Mouse (Mus musculus): ENCODE data around the gene Daam2. TPM values are rescaled to one million over a fixed set of nuclear protein-coding genes. Genes with fewer than 3 reads are reported as not detected.

Gene Daam2
- polyA plus RNA-seq, 1 experiment from 2014 or later = 6.6 TPM

- Histone ChIP-seq H3K9me3 (ENCODE audit: low read length) (no peaks in the 10 kb centered on the region), H3K27ac (ENCODE audit: low read length) (no peak overlapping the region), H3K36me3 (ENCODE audit: insufficient read depth, low read length) (no peaks in the 10 kb centered on the region), H3K4me3 (ENCODE audit: low read depth, low read length) (0 out of 2 replicates have a peak overlapping the region, but pooled peaks have one; percentile 67), H3K4me1 (ENCODE audit: insufficient read depth, low read depth, low read length) (peaks cover 16% of the 10 kb centered on the region; the same call in 1 of the 2 replicates), H3K27me3 (replicated peaks; ENCODE audit: insufficient read depth, low read length) (no peaks in the 10 kb centered on the region), H3K9ac (replicated peaks; ENCODE audit: low read depth) (no peak overlapping the region), H3K4me2 (replicated peaks; ENCODE audit: low read depth, low read length) (0 out of 2 replicates have a peak overlapping the region, but pooled peaks have one; percentile 17)
- ATAC-seq (no peak), DNase-seq (ENCODE audit: low spot score) (no peak)
- TF ChIP-seq EP300 (IDR thresholded peaks at IDR 0.05) (no peak), CTCF (IDR thresholded peaks at IDR 0.05) (peak; percentile 43)
- WGBS = 23% methylated on average over 9 of the region's 9 CpGs
Observed at GRCm38 (mm10) chr17:49427631-49428238, 136.4 kb downstream of the Daam2 start.

GRCm38 (mm10) chr17:49423872-49424271, 140.3 kb downstream of the Daam2 start:
- WGBS = 84% methylated on average over 3 of the region's 3 CpGs
- no peaks in the 10 kb centered on the region for H3K36me3 ChIP-seq (ENCODE audit: insufficient read depth, low read length)
- TF ChIP-seq EP300 (IDR thresholded peaks at IDR 0.05) = no peak
- TF ChIP-seq CTCF (IDR thresholded peaks at IDR 0.05) = no peak

GRCm38 (mm10) chr17:49423067-49423325, 141.1 kb downstream of the Daam2 start:
- no peak overlapping the region for H3K9ac ChIP-seq (replicated peaks; ENCODE audit: low read depth)
- H3K4me2 ChIP-seq (replicated peaks; ENCODE audit: low read depth, low read length) = no peak overlapping the region
- H3K4me1 ChIP-seq (ENCODE audit: insufficient read depth, low read depth, low read length) = no peaks in the 10 kb centered on the region
- no peak overlapping the region for H3K27ac ChIP-seq (ENCODE audit: low read length)
- WGBS = 68% methylated on average over 2 of the region's 2 CpGs
- DNase-seq (ENCODE audit: low spot score) (no peak), ATAC-seq (no peak)
- no peaks in the 10 kb centered on the region for H3K36me3 ChIP-seq (ENCODE audit: insufficient read depth, low read length)
- no peaks in the 10 kb centered on the region for H3K9me3 ChIP-seq (ENCODE audit: low read length)
- H3K27me3 ChIP-seq (replicated peaks; ENCODE audit: insufficient read depth, low read length) = no peaks in the 10 kb centered on the region
- TF ChIP-seq CTCF (IDR thresholded peaks at IDR 0.05) (no peak), EP300 (IDR thresholded peaks at IDR 0.05) (no peak)
- H3K4me3 ChIP-seq (ENCODE audit: low read depth, low read length) = no peak overlapping the region

More at GRCm38 (mm10) chr17:49423872-49424271, 140.3 kb downstream of the Daam2 start:
- H3K27me3 ChIP-seq (replicated peaks; ENCODE audit: insufficient read depth, low read length) = no peaks in the 10 kb centered on the region
- H3K4me1 ChIP-seq (ENCODE audit: insufficient read depth, low read depth, low read length) = no peaks in the 10 kb centered on the region
- H3K9me3 ChIP-seq (ENCODE audit: low read length) = no peaks in the 10 kb centered on the region
- DNase-seq (ENCODE audit: low spot score) (no peak), ATAC-seq (no peak)
- no peak overlapping the region for H3K27ac ChIP-seq (ENCODE audit: low read length)
- H3K9ac ChIP-seq (replicated peaks; ENCODE audit: low read depth) = no peak overlapping the region
- no peak overlapping the region for H3K4me2 ChIP-seq (replicated peaks; ENCODE audit: low read depth, low read length)
- no peak overlapping the region for H3K4me3 ChIP-seq (ENCODE audit: low read depth, low read length)

- Histone ChIP-seq H3K36me3 (ENCODE audit: insufficient read depth, low read length) (no peaks in the 10 kb centered on the region), H3K4me2 (replicated peaks; ENCODE audit: low read depth, low read length) (no peak overlapping the region), H3K4me3 (ENCODE audit: low read depth, low read length) (no peak overlapping the region), H3K27me3 (replicated peaks; ENCODE audit: insufficient read depth, low read length) (no peaks in the 10 kb centered on the region), H3K9ac (replicated peaks; ENCODE audit: low read depth) (no peak overlapping the region), H3K4me1 (ENCODE audit: insufficient read depth, low read depth, low read length) (no peaks in the 10 kb centered on the region), H3K27ac (ENCODE audit: low read length) (no peak overlapping the region), H3K9me3 (ENCODE audit: low read length) (no peaks in the 10 kb centered on the region)
- TF ChIP-seq EP300 (IDR thresholded peaks at IDR 0.05) (no peak), CTCF (IDR thresholded peaks at IDR 0.05) (no peak)
- DNase-seq (ENCODE audit: low spot score) = no peak
- WGBS = 61% methylated on average over 3 of the region's 3 CpGs
- ATAC-seq = no peak
Observed at GRCm38 (mm10) chr17:49422286-49423066, 141.7 kb downstream of the Daam2 start.

GRCm38 (mm10) chr17:49419813-49420212, 144.3 kb downstream of the Daam2 start:
- WGBS = 46% methylated on average over 6 of the region's 6 CpGs
- TF ChIP-seq CTCF (IDR thresholded peaks at IDR 0.05) (no peak), EP300 (IDR thresholded peaks at IDR 0.05) (no peak)
- Histone ChIP-seq H3K27ac (ENCODE audit: low read length) (no peak overlapping the region), H3K36me3 (ENCODE audit: insufficient read depth, low read length) (no peaks in the 10 kb centered on the region), H3K4me1 (ENCODE audit: insufficient read depth, low read depth, low read length) (no peaks in the 10 kb centered on the region), H3K9me3 (ENCODE audit: low read length) (no peaks in the 10 kb centered on the region), H3K4me2 (replicated peaks; ENCODE audit: low read depth, low read length) (no peak overlapping the region), H3K9ac (replicated peaks; ENCODE audit: low read depth) (no peak overlapping the region), H3K27me3 (replicated peaks; ENCODE audit: insufficient read depth, low read length) (no peaks in the 10 kb centered on the region), H3K4me3 (ENCODE audit: low read depth, low read length) (no peak overlapping the region)
- ATAC-seq (no peak), DNase-seq (ENCODE audit: low spot score) (no peak)

GRCm38 (mm10) chr17:49416228-49416627, 147.9 kb downstream of the Daam2 start:
- no peak overlapping the region for H3K9ac ChIP-seq (replicated peaks; ENCODE audit: low read depth)
- TF ChIP-seq EP300 (IDR thresholded peaks at IDR 0.05) (no peak), CTCF (IDR thresholded peaks at IDR 0.05) (no peak)
- WGBS = 72% methylated on average over 3 of the region's 3 CpGs
- no peak for ATAC-seq
- H3K4me2 ChIP-seq (replicated peaks; ENCODE audit: low read depth, low read length) = no peak overlapping the region
- H3K9me3 ChIP-seq (ENCODE audit: low read length) = no peaks in the 10 kb centered on the region
- no peaks in the 10 kb centered on the region for H3K4me1 ChIP-seq (ENCODE audit: insufficient read depth, low read depth, low read length)
- DNase-seq (ENCODE audit: low spot score) = no peak
- H3K4me3 ChIP-seq (ENCODE audit: low read depth, low read length) = no peak overlapping the region
- no peak overlapping the region for H3K27ac ChIP-seq (ENCODE audit: low read length)
- no peaks in the 10 kb centered on the region for H3K36me3 ChIP-seq (ENCODE audit: insufficient read depth, low read length)
- no peaks in the 10 kb centered on the region for H3K27me3 ChIP-seq (replicated peaks; ENCODE audit: insufficient read depth, low read length)
